Mouse (Mus musculus): ENCODE results near the gene Neu1.

GRCm38 (mm10) chr17:34953258-34953657, 22.2 kb downstream of the Neu1 start:
- no peak for TF ChIP-seq CTCF (IDR thresholded peaks at IDR 0.05; ENCODE audit: low read depth)
- no peak for TF ChIP-seq EP300 (optimal IDR thresholded peaks at IDR 0.05)
